Mouse (Mus musculus) common myeloid progenitor, adult 5-6 weeks (primary cell): ENCODE results near the gene Ifitm1. TPM values are rescaled to one million over a fixed set of nuclear protein-coding genes. Genes with fewer than 3 reads are reported as not detected.
"Not testable (repeated sequence)": the region's sequence is repeated elsewhere in the genome, so short reads cannot be mapped to it uniquely, and the experiment has no call there.

Experiments used
- ATAC-seq: replicated peaks from 2 replicates; pipeline ENCODE4 v1.8.0; 2016; ENCODE audit warnings: low read depth, mild to moderate bottlenecking, moderate TSS enrichment, inconsistent platforms; ENCODE audit not compliant: poor library complexity, severe bottlenecking
- total RNA-seq: library from RNA; stranded (forward); fragments of 200-1000, 187-1606 nt; gene quantifications from 2 replicates; pipeline ENCODE4 v1.2.3, GENCODE M21; 2017

Ifitm1 gene
- total RNA-seq, 1 experiment from 2014 or later, result 124 TPM

GRCm38 (mm10) chr7:140949824-140950530, 17.0 kb upstream of the Ifitm1 start, which contains the start of gene Ifitm5:
Ifitm5 (minus strand) TSS chr7:140950291.
- ATAC-seq, result no peak

- ATAC-seq, result no peak
Measured at GRCm38 (mm10) chr7:140951051-140951450, 16.0 kb upstream of the Ifitm1 start.

GRCm38 (mm10) chr7:140951765-140952164, 15.3 kb upstream of the Ifitm1 start:
- no peak for ATAC-seq

GRCm38 (mm10) chr7:140952441-140952840, 14.6 kb upstream of the Ifitm1 start:
- no peak for ATAC-seq

DNA sequence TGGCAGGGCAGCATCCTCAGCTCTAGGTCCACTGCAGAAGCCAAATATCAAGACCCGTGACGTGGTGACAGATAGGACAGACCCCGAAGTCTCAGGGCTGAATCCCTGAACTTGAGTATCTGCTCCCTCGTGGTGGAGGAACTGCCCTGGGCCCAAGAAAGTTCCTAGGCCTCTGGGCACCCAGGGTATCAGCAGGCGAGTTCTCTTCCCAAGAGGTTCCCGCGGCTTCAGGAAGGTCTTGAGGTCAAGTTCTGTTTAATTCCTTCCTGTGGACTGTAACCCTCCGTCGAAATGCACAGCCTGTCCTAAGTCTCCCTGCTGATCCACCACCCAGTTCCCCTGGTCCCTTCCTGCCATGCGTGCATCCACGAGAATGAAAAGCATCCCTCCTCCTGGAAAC, 13.9 kb upstream of the Ifitm1 start:
- no peak for ATAC-seq

DNA sequence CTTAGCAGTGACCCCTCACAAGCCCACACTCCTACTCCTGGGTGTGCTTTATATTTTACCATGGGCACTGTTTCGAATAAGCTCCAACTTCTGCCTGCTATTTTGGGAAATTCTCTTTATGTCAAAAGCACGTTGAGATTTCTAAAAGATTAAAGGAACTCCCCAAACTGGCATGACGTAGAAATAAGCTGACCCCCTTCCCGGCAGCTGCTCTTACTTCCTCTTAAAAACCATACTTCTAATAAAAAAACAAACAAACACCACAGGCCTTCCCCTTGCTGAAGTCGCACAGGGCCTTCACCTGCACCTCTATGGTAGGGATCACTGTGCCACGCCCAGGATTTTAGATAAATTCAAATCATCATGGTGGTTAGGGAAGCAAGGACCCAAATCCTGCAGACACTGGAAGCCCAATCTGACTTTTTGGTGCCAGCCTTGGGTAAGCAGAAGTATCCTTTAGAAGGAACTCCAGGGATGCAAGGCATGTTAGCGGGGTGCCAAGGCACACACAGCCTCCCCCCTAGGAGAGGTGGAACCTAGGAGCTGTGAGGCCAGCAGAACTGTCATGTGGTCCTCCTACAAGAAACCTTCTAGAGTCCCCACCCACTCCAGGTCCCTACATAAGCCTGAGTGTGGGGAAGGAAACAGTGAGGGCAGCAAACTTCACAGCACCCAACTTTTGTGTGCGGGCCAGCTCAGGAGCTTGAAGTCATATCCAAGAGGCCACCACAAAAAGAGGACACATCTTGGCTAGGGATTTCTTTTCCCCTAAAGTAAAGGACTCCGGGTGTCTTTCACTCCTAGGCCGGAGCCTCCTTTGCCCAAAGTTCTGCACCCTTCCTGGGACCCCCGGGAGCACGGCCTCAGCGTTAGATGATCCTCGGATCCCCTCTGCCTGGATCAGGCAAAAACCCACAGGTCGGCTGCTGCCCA, 13.0 kb upstream of the Ifitm1 start:
- peak; percentile 36 for ATAC-seq

GRCm38 (mm10) chr7:140954733-140955071, 12.3 kb upstream of the Ifitm1 start:
- ATAC-seq, result no peak

DNA sequence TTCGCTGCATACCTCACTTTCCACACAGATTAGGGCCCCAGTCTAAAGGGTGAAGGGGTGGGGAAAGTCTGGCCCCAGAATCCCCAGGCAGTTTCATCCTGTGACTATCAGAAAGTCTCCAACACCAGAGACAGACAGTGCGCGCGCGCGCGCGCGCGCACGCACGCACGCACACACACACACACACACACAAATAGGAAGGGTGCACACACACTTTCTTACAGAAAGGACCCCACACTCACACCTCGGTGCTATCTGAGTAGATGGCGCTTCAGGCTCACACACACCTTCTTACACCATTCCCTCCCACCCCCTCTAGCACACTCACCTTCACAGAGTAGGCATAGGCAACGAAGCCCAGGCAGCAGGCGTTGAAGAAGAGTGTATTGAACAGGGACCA, 11.7 kb upstream of the Ifitm1 start:
- ATAC-seq, result 0 out of 2 replicates have a peak, but pooled peaks have one; percentile 6

DNA sequence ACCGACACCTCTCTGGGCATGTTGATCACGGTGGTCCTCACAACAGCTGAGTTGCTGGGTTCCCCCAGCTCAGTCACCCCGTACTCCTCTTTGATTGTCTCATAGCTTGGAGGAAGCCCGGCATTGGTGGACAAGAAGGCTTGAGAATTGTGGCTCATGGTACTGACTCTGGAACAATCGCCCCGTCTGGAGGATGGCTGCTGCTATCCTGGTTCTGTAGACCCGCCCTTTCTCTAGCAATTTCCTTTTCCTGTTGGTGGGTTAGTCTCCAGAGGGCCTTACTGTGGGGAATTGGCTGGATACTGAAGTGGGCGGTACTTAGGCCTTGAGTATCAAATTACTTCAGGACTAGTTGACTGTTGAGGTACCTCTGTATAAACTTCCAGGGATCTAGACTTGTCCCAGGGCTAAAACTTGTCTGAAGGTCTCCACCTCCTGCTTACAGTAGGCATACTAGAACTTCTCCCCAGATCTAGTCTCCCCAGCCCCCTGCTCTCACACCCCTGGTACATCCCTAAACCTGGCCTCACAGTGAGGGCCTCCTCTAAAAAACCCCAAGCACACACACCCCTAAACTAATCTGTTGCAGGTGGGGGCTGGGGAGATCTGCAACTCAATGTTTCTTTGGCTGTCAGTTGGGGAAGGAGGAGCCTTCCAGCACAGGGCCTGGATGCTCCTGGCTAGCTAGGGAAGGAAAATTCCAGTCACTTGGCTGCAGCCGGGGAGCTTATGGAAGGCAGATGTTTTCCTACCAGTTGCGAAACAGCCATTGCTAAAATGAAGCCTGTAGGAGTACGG, 11.1 kb upstream of the Ifitm1 start, which contains the start of the genes Gm45717 and Ifitm2:
TSS of gene Gm45717 (minus strand) at position 180 of the 798 bp plus-strand sequence.
TSS of gene Ifitm2 (minus strand) at position 230 of the 798 bp plus-strand sequence.
- peak; percentile 76 for ATAC-seq

DNA sequence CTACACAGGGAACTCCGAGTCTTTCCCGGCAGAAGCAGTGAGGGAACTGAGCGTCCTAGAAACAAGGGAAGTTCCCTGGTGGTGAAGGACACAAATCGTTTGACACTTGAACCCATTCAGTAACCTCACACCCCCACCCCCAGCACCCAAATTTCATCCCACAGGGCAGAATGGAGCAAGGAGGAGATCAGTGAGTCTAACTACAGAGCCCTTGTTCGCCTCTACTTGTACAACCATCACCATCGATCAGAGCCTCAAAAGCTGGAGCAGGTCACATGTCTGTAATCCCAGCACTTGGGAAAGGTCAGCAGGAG, 10.5 kb upstream of the Ifitm1 start:
- no peak for ATAC-seq

- ATAC-seq, result peak; percentile 42; the same call in 1 of the 2 replicates
Measured at GRCm38 (mm10) chr7:140959181-140959901, 7.7 kb upstream of the Ifitm1 start.

GRCm38 (mm10) chr7:140960026-140960425, 7.0 kb upstream of the Ifitm1 start:
- ATAC-seq, result no peak

- no peak for ATAC-seq
Measured at GRCm38 (mm10) chr7:140961416-140961815, 5.6 kb upstream of the Ifitm1 start.

DNA sequence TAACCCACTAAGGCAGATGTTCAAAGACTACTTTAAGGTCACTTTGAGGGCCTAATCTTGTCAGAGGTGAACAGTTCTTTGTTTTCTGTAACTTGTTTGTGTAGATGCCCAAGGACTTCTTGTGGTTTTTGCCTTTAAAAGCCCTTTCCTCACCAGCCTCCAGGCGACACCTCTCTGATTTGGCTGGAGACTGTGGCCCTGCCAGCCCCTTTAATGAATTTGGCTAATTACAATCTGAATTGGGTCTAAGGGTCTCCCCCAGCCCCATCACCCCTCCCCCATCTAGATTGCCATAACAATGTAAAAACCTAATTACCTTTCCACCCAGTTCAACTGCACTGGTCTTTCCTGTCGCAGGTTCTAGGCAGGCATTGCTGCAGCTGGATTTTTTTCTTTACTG, 4.3 kb upstream of the Ifitm1 start:
- no peak for ATAC-seq

DNA sequence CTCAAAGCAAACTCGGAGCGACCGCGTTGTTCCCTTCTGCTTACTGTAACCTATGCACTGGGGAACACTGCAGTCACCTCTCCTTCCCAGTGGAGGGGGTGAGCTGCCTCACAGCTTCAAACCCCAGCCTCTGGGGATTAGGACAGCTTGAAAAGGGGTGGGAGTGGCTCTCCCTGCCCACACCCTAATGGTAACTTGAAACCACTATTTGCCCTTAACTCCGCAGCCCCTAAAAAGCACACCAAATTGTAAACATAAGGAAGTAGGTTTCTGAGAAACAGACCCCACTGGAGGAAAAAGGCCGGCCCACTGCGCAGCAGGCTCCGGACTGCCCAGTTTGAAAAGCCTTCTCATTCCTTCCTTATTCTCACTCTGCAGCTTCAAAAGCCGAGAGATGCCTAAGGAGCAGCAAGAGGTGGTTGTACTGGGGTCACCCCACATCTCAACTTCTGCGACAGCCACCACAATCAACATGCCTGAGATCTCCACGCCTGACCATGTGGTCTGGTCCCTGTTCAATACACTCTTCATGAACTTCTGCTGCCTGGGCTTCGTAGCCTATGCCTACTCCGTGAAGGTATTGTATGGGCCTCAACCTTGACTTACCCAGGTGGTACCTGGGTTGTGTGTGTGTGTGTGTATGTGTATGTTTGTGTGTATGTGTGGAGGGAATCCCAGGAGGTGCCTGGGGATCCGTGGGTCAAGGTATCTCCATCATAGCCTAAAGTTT, 1.0 kb downstream of the Ifitm1 start:
- peak; percentile 84 for ATAC-seq

- not testable (repeated sequence) for ATAC-seq
Measured at GRCm38 (mm10) chr7:140968710-140969109, 1.7 kb downstream of the Ifitm1 start.

DNA sequence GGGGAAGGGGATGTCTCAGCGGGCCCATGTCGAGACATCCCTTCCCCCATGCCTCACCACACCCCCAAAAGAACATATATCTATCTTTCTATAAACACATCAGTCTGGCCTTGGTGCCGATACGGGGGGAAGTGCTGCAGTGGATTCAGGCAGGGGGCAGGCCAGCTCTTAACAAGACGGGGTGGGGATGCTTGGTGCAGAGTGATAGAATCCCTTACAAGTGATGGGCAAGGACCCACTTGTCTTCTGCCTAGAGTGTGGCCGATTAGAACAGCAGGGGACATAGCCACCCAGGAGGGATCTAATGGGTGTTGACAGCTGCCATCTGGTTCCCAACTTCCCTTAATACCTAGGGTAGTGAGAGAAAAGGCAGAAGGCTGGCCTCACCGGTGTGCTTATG, 3.9 kb downstream of the Ifitm1 start:
- peak; percentile 20 for ATAC-seq

- ATAC-seq, result peak; percentile 7; the same call in 1 of the 2 replicates
Measured at GRCm38 (mm10) chr7:140971479-140972171, 4.6 kb downstream of the Ifitm1 start.
